Mouse (Mus musculus): ENCODE measurements around the gene Pi4k2a. TPM values are rescaled to one million over a fixed set of nuclear protein-coding genes. Genes with fewer than 3 reads are reported as not detected.

Gene Pi4k2a
- polyA plus RNA-seq, 1 experiment from 2014 or later, result 32.0 TPM

DNA sequence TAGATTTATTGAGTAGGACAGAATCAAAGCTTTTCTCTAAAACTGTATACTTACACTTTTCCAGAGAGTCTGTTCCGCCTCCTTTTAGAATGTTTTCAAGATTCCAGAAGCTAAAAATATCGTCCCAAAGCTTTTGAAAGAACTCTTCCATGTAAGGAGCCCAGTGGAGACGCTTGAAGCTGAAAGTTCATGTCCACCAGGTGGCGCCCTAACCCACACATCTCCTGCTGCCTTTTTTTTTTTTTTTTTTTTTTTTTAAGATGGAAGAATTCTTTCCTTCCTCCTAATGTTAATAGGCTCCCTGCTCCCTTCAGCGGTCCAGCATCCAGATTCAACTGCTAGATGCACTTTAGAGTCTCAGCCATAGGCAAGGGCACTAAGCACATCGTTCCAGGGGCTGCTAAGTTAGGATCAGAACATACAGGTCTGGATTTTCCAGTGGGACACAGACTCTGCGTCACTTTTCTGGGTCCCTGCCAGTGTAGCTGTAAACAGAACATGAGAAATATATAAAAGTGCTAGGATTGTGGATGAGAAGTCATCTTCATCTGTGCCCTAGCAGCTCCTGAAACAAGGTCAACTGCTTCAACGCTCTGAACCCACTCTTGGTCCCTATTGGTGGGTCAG, 54.4 kb downstream of the Pi4k2a start:
- H3K27me3 ChIP-seq (replicated peaks; ENCODE audit: control insufficient read depth, insufficient read depth, low read length), result no peaks in the 10 kb centered on the region
- no peaks in the 10 kb centered on the region for H3K9me3 ChIP-seq (ENCODE audit: control insufficient read depth, low read length)
- no peaks in the 10 kb centered on the region for H3K36me3 ChIP-seq (ENCODE audit: control insufficient read depth, insufficient read depth, low read length)
- H3K4me1 ChIP-seq (replicated peaks; ENCODE audit: control insufficient read depth, insufficient read depth, low read length), result peaks cover 24% of the 10 kb centered on the region
- DNase-seq (ENCODE audit: low spot score), result peak; percentile 95
- no peak for ATAC-seq (replicated peaks; ENCODE audit: low FRiP score, low TSS enrichment, low read depth)
- peak overlapping the region; percentile 2; the same call in 1 of the 2 replicates for H3K4me2 ChIP-seq (ENCODE audit: low read length)
- H3K9ac ChIP-seq (ENCODE audit: low read length), result no peak overlapping the region
- 23% methylated on average over 8 of the region's 8 CpGs for WGBS
- H3K4me3 ChIP-seq (ENCODE audit: low read depth, low read length), result no peak overlapping the region
- no peak overlapping the region for H3K27ac ChIP-seq (ENCODE audit: low read depth)

DNA sequence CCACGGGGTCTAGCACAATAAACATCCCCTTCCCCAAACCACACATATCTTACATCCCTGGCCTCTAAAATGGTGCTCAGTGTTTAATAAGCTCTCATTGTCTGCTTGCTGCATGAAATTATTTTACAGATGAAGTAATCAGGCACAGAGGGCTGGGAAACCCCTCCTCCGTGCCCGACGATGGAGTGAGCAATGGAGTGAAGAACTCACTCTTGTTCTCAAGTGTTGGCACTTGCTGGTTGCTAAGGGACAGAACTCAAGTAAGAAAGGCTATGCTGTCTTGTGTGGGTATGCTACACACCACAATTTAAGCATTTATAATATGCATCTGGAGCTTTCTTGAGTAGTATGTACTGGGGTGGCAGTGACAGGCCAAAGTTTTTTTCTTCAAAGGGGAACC, 54.9 kb downstream of the Pi4k2a start:
- H3K9me3 ChIP-seq (ENCODE audit: control insufficient read depth, low read length), result no peaks in the 10 kb centered on the region
- H3K4me1 ChIP-seq (replicated peaks; ENCODE audit: control insufficient read depth, insufficient read depth, low read length), result peaks cover 29% of the 10 kb centered on the region
- H3K36me3 ChIP-seq (ENCODE audit: control insufficient read depth, insufficient read depth, low read length), result no peaks in the 10 kb centered on the region
- no peaks in the 10 kb centered on the region for H3K27me3 ChIP-seq (replicated peaks; ENCODE audit: control insufficient read depth, insufficient read depth, low read length)
- H3K4me3 ChIP-seq (ENCODE audit: low read depth, low read length), result no peak overlapping the region
- DNase-seq (ENCODE audit: low spot score), result no peak
- WGBS, result 64% methylated on average over 4 of the region's 4 CpGs
- no peak overlapping the region for H3K4me2 ChIP-seq (ENCODE audit: low read length)
- no peak overlapping the region for H3K27ac ChIP-seq (ENCODE audit: low read depth)
- H3K9ac ChIP-seq (ENCODE audit: low read length), result no peak overlapping the region
- no peak for ATAC-seq (replicated peaks; ENCODE audit: low FRiP score, low TSS enrichment, low read depth)

DNA sequence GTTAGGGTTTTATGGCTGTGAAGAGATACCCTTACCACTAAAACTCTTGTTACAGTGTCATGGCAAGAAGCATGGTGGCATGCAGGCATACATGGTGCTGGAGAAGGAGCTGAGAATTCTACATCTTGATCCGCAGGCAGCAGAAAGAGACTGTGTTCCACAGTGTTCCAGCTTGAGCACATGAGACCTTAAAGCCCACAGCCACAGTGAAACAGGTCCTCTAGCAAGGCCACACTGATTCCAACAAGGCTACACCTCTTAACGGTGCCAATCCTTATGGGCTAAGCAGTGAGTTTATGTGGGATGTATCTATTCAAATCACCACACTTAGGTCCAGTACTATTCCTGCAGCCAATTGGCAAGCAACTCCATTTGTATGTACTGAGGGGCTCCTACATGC, 55.5 kb downstream of the Pi4k2a start:
- no peaks in the 10 kb centered on the region for H3K9me3 ChIP-seq (ENCODE audit: control insufficient read depth, low read length)
- H3K36me3 ChIP-seq (ENCODE audit: control insufficient read depth, insufficient read depth, low read length), result peaks cover 2% of the 10 kb centered on the region; the same call in 1 of the 2 replicates
- DNase-seq (ENCODE audit: low spot score) (no peak), ATAC-seq (replicated peaks; ENCODE audit: low FRiP score, low TSS enrichment, low read depth) (no peak)
- peaks cover 34% of the 10 kb centered on the region for H3K4me1 ChIP-seq (replicated peaks; ENCODE audit: control insufficient read depth, insufficient read depth, low read length)
- WGBS, result 88% methylated on average over 2 of the region's 2 CpGs
- H3K4me3 ChIP-seq (ENCODE audit: low read depth, low read length), result no peak overlapping the region
- no peak overlapping the region for H3K27ac ChIP-seq (ENCODE audit: low read depth)
- H3K4me2 ChIP-seq (ENCODE audit: low read length), result no peak overlapping the region
- no peaks in the 10 kb centered on the region for H3K27me3 ChIP-seq (replicated peaks; ENCODE audit: control insufficient read depth, insufficient read depth, low read length)
- H3K9ac ChIP-seq (ENCODE audit: low read length), result no peak overlapping the region

DNA sequence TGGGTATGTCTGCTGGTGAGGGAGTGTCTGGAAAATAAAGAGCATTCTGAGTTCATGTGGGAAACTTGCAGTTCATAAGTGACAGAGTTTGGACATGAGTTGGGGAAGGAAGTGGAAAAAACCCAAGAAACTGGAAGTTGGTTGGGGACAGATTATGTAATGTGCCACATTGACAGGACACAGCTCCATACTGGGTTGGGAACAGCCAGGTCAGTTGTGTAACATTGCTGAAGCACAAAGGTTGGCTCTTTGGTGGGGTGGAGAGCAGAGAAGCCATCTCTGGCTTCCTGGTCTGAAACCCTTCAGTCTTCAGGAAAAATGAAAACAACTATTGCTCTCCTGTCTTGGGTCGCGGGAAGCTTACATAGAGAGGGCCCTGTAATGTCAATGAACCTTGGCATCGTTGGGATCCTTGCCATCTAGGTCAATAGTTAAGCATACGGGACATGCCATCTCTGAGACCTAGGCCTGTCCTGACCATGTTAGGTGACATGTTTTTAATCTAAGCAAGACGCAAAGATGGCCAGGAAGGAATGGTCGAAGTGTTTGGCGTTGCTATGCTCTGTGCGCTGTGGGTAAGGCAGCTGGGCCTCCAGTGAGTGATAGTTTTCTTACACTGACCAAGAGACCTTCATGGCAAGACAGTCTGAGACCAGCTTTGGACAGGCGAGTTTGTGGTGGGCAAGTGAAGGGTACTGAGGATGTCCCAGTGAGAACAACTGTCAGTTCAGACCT, 56.2 kb downstream of the Pi4k2a start:
- Histone ChIP-seq H3K27me3 (replicated peaks; ENCODE audit: control insufficient read depth, insufficient read depth, low read length) (no peaks in the 10 kb centered on the region), H3K9ac (ENCODE audit: low read length) (peak overlapping the region; percentile 84; the same call in 1 of the 2 replicates), H3K4me1 (replicated peaks; ENCODE audit: control insufficient read depth, insufficient read depth, low read length) (peaks cover 34% of the 10 kb centered on the region), H3K4me3 (ENCODE audit: low read depth, low read length) (no peak overlapping the region), H3K4me2 (ENCODE audit: low read length) (peak overlapping the region; percentile 59), H3K9me3 (ENCODE audit: control insufficient read depth, low read length) (no peaks in the 10 kb centered on the region), H3K27ac (ENCODE audit: low read depth) (peak overlapping the region; percentile 79), H3K36me3 (ENCODE audit: control insufficient read depth, insufficient read depth, low read length) (peaks cover 9% of the 10 kb centered on the region)
- no peak for DNase-seq (ENCODE audit: low spot score)
- 89% methylated on average over 9 of the region's 9 CpGs for WGBS
- no peak; the same call in 1 of the 2 replicates for ATAC-seq (replicated peaks; ENCODE audit: low FRiP score, low TSS enrichment, low read depth)

DNA sequence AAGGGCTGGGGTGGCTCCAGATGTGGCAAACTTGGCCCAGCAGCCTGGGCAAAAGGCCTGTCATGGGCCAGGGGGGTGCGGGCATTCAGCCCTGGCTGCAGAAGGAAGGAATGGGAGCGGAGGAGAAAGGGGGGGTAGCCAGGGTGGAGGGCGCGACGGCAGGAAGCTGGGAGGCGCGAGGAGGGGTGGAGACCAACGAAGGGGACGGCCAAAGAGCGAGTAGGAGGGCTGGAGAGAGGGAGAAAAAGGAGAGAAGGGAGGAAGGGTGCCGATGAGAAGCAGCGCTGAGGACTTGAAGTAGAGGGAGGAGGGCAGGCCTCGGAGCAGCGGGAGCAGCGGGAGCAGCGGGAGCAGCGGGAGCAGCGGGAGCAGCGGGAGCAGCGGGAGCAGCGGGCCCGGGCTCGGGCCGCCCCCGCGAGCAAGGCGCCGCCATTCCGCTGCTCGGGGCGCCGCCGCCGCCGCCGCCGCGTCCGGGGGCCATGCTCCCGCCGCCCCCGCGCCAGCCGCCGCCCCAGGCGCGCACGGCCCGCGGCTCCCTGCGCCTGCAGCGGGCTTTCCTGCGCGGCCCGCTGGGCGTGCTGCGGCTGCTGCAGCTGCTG, 57.0 kb downstream of the Pi4k2a start, which contains the start of gene Marveld1:
Marveld1 (plus strand) TSS at position 231 of the 599 bp plus-strand sequence.
- Histone ChIP-seq H3K9me3 (ENCODE audit: control insufficient read depth, low read length) (no peaks in the 10 kb centered on the region), H3K4me2 (ENCODE audit: low read length) (peak within 1 kb of the TSS; percentile 59), H3K27me3 (replicated peaks; ENCODE audit: control insufficient read depth, insufficient read depth, low read length) (no peaks in the 10 kb centered on the region), H3K4me1 (replicated peaks; ENCODE audit: control insufficient read depth, insufficient read depth, low read length) (peaks cover 38% of the 10 kb centered on the region), H3K4me3 (ENCODE audit: low read depth, low read length) (peak within 1 kb of the TSS; percentile 76), H3K27ac (ENCODE audit: low read depth) (peak within 1 kb of the TSS; percentile 79), H3K9ac (ENCODE audit: low read length) (peak within 1 kb of the TSS; percentile 84), H3K36me3 (ENCODE audit: control insufficient read depth, insufficient read depth, low read length) (peaks cover 10% of the 10 kb centered on the region)
- peak; percentile 81 for DNase-seq (ENCODE audit: low spot score)
- WGBS, result under 1% methylated on average over 34 of the region's 57 CpGs
- ATAC-seq (replicated peaks; ENCODE audit: low FRiP score, low TSS enrichment, low read depth), result peak; percentile 72

DNA sequence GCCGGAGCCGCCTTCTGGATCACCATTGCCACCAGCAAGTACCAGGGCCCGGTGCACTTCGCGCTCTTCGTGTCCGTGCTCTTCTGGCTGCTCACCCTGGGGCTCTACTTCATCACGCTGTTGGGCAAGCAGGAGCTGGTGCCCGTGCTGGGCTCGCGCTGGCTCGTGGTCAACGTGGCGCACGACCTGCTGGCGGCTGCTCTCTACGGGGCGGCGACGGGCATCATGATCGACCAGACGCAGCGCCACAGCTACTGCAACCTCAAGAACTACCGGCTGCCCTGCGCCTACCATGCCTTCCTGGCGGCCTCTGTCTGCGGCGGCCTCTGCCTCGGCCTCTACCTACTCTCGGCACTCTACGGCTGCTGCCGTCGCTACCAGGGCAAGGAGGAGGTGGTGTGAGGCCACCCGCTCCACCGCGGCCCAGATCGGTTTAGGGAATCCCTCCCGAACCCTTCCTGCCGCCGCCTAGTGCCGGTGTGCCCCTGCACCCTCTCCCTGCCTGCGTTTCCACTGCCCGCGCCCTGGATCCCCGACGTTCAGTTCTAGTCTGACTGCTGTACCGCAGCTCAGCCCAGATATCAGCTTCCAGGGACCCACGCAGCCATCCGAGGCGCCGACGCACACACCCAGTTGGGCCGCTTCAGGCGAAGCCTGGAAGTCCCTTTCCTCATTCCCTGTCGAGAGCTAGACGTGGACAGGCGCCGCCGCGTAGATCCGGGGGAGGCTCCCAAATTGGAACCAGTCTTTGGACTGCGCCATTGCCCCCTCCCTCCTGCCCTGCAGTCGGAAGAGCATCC, 57.7 kb downstream of the Pi4k2a start:
- WGBS, result under 1% methylated on average over 63 of the region's 63 CpGs
- DNase-seq (ENCODE audit: low spot score), result peak; percentile 86
- H3K9me3 ChIP-seq (ENCODE audit: control insufficient read depth, low read length), result no peaks in the 10 kb centered on the region
- H3K27me3 ChIP-seq (replicated peaks; ENCODE audit: control insufficient read depth, insufficient read depth, low read length), result no peaks in the 10 kb centered on the region
- peak overlapping the region; percentile 76 for H3K4me3 ChIP-seq (ENCODE audit: low read depth, low read length)
- H3K9ac ChIP-seq (ENCODE audit: low read length), result peak overlapping the region; percentile 84
- H3K4me2 ChIP-seq (ENCODE audit: low read length), result peak overlapping the region; percentile 59
- H3K36me3 ChIP-seq (ENCODE audit: control insufficient read depth, insufficient read depth, low read length), result peaks cover 10% of the 10 kb centered on the region
- peaks cover 38% of the 10 kb centered on the region for H3K4me1 ChIP-seq (replicated peaks; ENCODE audit: control insufficient read depth, insufficient read depth, low read length)
- ATAC-seq (replicated peaks; ENCODE audit: low FRiP score, low TSS enrichment, low read depth), result peak; percentile 12; the same call in 1 of the 2 replicates
- peak overlapping the region; percentile 79 for H3K27ac ChIP-seq (ENCODE audit: low read depth)

DNA sequence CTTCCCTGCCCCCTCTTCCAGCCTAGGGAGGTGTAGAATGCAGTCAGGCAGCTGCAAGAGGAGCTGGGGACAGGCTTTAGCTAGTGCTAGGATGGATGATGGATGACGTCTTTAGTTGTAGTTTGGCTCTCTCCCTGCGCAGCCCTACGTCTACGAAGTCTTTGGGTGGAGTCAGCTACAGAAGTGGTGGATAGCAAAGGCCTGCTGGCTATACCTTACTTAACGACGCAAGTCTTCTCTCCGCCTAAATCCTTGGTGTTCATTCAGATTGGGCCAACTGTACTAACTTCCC, 58.2 kb downstream of the Pi4k2a start:
- Histone ChIP-seq H3K4me1 (replicated peaks; ENCODE audit: control insufficient read depth, insufficient read depth, low read length) (peaks cover 38% of the 10 kb centered on the region), H3K4me2 (ENCODE audit: low read length) (peak overlapping the region; percentile 59), H3K36me3 (ENCODE audit: control insufficient read depth, insufficient read depth, low read length) (peaks cover 10% of the 10 kb centered on the region), H3K27ac (ENCODE audit: low read depth) (peak overlapping the region; percentile 79), H3K27me3 (replicated peaks; ENCODE audit: control insufficient read depth, insufficient read depth, low read length) (no peaks in the 10 kb centered on the region), H3K4me3 (ENCODE audit: low read depth, low read length) (peak overlapping the region; percentile 76), H3K9ac (ENCODE audit: low read length) (peak overlapping the region; percentile 84), H3K9me3 (ENCODE audit: control insufficient read depth, low read length) (no peaks in the 10 kb centered on the region)
- 12% methylated on average over 7 of the region's 7 CpGs for WGBS
- DNase-seq (ENCODE audit: low spot score), result no peak
- 0 out of 2 replicates have a peak, but pooled peaks have one; percentile 9 for ATAC-seq (replicated peaks; ENCODE audit: low FRiP score, low TSS enrichment, low read depth)

DNA sequence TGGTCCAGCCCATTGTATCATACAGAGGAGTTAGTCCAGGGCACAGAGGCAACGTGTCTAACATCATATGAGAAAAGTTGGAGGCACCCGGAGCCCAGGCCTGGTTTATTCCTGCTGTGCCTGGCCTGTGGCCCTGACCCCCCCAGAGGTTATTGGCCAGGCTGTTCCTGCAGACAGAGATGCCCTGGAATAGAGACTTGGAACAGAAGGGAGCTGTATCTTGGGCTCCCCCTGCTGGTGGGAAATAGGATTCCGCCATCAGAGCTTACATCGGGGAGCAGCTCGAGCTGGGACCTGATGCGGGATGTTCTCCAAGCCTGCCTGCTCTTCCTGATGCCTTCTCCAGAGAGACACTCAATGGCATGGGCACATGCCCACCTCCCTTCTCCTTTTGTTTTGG, 61.7 kb downstream of the Pi4k2a start:
- H3K9ac ChIP-seq (ENCODE audit: low read length), result no peak overlapping the region
- no peak overlapping the region for H3K27ac ChIP-seq (ENCODE audit: low read depth)
- 5% methylated on average over 6 of the region's 6 CpGs for WGBS
- H3K27me3 ChIP-seq (replicated peaks; ENCODE audit: control insufficient read depth, insufficient read depth, low read length), result no peaks in the 10 kb centered on the region
- DNase-seq (ENCODE audit: low spot score), result peak; percentile 94
- no peak overlapping the region for H3K4me3 ChIP-seq (ENCODE audit: low read depth, low read length)
- ATAC-seq (replicated peaks; ENCODE audit: low FRiP score, low TSS enrichment, low read depth), result no peak; the same call in 1 of the 2 replicates
- peaks cover 30% of the 10 kb centered on the region for H3K4me1 ChIP-seq (replicated peaks; ENCODE audit: control insufficient read depth, insufficient read depth, low read length)
- no peaks in the 10 kb centered on the region for H3K9me3 ChIP-seq (ENCODE audit: control insufficient read depth, low read length)
- peaks cover 10% of the 10 kb centered on the region for H3K36me3 ChIP-seq (ENCODE audit: control insufficient read depth, insufficient read depth, low read length)
- H3K4me2 ChIP-seq (ENCODE audit: low read length), result no peak overlapping the region

Measured in intestine, embryonic 14.5 days (tissue).